Mouse (Mus musculus): ENCODE measurements around the gene Gkap1.

The Gkap1 gene

DNA sequence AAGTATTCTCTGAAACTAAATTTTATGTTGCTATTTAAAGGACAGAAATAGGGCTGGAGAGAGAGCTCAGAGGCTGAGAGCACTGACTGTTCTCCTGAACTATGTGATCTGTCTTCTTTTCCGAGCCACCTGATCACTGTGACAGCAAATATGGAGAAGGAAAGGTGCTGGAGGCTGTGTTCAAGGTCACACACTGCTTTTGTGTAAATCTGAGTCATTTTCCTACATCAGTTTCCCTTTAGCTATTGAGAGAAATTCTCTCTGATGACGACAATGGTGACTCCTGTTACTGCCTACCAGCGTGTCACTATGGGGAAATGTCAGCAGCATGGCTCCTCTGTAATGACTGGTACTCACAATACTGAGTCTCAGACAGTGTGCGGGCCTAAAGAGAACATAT is 13.8 kb downstream of the Gkap1 start:
- DNase-seq = no peak

GRCm38 (mm10) chr13:58253268-58253667 is 22.2 kb downstream of the Gkap1 start:
- DNase-seq = no peak

DNA sequence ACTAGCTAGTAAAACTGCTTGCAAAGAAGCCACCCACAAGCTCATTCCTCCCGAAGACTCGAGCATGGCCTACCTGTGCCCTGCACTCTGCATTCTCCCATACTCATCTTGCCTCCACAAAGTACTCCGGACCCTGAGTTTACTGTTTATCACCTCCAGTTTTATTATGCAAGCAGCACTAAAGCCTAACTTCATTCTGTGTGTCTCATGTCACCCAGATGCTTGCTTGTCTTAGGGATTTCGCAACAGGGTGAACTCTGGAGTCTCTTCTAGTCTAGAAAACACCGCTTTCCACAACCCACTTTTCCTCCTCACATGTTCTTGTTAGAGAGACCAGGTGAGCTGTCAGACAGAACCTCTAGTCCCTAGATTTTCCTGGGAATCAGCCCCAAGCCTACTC is 26.5 kb downstream of the Gkap1 start:
- DNase-seq = no peak

- no peak for DNase-seq
These were observed 39.0 kb downstream of the Gkap1 start for GRCm38 (mm10) chr13:58236536-58236935.

GRCm38 (mm10) chr13:58232611-58233010 is 42.9 kb downstream of the Gkap1 start:
- DNase-seq = no peak

- no peak for DNase-seq
These were observed 43.4 kb downstream of the Gkap1 start for GRCm38 (mm10) chr13:58232070-58232469.

DNA sequence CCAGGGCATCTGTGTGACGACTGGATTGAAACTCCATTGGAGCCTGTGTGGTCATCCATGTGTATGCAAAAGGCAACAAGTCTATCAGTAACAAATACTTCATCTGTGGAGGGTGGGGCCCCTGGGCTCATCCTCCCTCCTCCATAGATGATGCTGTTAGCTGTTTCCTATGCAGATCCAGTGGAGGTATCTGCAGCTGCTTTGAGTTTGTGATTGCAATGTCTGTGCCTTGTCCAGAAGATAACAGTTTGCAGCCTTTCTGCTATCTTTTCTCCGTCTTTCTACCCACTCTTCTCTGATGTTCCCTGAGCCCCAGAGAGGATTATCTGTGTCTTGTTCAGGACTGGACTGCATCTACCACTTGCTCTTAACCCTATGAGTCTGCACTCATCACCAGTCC is 46.9 kb downstream of the Gkap1 start:
- no peak for DNase-seq

DNA sequence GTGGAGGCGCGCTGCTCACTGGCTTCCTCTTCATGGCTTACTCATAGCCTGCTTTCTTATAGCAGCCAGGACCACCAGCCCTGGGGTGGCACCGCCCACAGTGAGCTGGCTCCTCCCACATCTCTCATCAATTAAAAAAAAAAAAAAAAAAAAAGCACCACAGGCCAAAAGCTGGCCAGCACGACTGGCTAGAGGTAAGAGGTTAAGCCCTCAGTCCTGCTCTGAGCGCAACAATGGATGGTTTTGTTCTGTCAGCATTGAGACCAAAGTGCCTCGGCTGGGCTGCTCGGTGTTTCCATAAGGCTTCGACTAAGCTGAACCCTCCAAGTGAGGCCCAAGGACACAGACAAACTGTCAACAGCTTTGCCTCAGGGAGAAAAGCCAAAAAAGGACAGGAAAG is 49.8 kb downstream of the Gkap1 start:
- DNase-seq = no peak

DNA sequence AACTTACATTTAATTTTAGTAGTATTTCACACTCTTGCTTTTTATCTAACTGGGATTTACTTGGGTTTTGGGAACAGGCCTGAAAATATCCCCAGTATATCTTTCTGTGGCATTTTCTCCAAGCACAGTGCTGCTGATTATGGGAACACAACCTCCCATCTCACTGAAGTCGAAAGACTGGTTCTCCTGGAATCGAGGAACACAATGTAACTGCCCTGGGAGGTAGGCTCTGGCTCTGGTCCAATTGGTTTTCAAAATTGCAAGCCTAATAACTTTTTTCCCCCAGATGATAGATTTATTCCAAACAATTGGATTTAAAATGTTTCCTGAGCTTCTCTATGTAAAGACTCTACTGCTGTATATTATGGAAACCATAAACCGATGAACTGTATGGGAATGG is 55.3 kb downstream of the Gkap1 start:
- DNase-seq = no peak

- no peak for DNase-seq
These were observed 58.0 kb downstream of the Gkap1 start for GRCm38 (mm10) chr13:58217536-58217935.

GRCm38 (mm10) chr13:58216395-58216794 is 59.1 kb downstream of the Gkap1 start:
- no peak for DNase-seq

DNA sequence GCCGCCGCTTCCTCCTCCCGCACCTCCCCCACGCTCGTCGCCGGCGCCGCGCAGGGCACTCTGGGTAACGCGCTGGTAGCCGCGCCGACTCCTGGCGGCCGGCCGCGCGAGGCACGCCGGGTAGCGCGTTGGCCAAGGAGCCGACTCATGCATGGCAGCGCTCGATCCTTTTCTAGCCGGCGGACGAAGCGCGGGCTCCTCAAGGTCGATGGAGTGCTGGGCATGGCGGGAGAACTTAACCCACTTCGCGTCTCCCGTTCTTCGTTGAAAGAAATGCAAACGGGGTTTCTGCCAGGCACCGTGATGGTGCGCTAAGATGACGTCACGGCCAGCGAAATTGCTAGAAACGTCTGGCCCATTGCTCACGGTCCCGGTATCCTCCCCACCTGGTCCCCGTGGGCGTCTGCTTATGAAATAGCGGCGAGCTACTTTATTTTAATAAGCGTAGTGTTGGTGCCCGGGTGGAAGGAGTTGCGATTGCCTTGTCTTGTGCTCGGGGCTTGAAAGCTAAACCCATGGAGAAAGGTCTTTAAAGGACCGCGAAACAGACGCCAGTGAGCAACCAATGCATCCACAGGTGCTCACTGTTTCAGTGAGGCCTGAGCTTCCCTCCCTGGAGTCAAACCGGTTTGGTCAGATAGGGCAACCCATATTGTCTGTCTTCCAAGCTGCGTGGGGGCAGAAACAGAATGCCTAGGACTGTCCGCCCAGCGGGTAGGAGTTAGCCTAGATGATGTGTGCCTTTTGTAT is 59.7 kb downstream of the Gkap1 start, which contains the start of gene Ubqln1:
Gene Ubqln1 (minus strand): TSS at position 62 of the 750 bp plus-strand sequence.
- peak; percentile 92 for DNase-seq

GRCm38 (mm10) chr13:58215253-58215591 is 60.3 kb downstream of the Gkap1 start:
- DNase-seq = no peak

DNA sequence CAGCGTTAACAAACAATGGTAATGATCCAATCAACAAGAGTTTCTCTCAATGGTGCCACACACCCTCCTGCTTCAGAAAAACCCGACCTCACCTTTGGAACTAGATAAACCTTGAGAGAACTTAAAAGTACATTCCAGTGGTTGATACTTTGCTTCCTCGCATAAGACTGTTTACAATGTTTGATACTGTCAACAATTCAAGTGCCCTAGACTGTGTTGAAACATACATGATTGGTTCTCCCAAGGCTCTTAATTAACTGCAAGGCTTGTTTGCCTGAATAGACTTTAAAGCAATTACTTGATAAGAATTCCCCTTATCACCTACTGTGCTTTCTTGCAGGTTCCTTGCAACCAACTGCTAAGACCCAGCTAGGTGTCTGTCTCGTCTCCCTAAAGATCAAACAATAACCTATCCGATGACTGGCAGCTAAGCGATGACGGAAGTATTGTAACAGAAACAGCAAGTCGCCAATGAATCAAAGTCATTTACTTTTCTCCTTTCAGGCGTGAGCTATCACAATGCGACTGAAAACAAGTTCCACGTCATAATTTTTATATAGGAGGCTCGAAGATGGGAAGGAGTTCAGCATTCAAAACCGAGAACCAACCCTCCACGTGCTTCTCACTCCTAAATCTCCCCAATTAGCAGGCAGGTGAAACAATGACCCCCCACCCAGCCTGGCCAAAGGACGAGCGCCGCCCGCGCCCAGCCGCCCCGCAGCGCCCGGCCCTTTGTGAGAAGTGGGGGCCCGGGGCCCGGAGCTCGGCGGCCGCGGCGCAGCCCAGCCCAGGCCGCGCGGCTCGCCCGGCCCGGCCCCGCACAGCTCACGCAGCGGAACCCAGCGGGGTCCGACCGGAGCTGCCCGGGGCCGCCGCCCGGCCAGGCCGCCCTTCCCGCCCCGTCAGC is 60.9 kb downstream of the Gkap1 start:
- DNase-seq = peak; percentile 10

- no peak for DNase-seq
These were observed 61.7 kb downstream of the Gkap1 start for GRCm38 (mm10) chr13:58213801-58214200.

DNA sequence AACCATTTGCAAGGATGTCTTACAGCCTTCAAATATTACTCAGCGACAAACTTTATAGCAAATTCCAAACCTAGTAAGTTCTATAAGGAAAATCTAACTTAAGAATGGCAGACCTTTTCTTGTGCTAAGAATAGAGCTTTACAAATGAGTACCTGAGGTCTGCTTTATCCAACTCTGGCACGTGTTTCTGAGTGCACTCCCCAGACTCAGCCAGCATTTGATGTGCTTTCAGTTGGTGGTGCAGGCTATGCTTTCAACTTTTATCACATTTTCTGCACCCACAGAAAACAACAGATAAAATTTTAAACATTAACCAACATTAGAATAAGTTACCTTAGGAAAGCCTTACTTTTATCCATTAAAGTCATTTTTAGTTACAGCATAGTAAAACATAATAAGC is 63.0 kb downstream of the Gkap1 start:
- DNase-seq = no peak

DNA sequence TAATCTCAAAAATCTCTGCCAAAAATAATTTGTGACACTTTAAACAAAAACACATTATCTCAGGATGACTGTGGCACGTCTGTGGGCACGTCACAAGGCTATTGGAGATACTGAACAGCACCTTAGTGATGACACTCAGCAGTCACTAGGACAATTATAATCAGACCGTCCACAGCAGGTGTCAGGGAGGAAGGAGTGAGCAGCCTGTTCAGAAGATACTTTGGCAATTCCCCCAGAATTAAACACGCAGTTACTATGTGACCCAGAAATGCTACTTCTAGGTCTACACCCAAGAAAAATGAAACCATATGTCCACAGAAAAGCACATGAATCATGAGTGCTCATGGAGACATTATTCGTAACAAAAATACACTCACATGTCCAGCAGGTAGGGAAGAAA is 65.1 kb downstream of the Gkap1 start:
- DNase-seq = no peak

DNA sequence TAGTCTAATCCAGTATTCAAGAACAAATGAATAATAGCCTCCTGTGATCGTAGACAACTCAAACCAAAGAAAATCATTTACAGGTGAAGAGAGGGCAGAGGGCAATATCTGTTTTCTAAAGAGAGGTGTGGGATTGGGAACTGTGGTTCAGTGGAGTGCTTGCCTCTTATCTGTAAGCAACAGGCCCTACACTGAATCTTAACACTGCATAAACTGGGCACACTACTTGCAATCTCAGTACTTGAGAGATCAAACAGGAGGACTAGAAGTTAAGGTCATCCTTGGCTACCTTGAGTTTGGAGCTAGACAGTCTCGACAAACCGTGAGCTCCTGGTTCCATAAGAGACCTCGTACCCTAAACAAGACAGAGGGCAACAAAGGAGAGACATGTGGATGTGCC is 69.4 kb downstream of the Gkap1 start:
- no peak for DNase-seq

DNA sequence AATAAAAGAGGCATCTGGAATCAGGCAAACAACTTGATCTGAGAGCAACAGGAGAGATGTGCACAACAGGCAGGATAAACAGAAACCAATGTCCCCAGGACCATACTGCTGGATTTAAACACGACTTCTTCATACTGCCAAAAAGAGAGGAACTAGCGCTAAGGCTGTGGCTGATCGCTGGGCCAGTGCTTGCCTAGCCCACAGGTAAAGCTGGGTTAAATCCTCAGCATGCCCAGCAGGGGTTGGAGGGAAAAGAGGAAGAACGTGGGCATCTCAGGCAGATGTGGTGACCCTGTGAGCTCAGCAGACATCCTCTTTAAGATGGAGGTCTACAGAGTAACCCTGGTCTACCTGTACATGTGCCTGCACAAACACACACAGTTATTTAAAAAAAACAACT is 70.5 kb downstream of the Gkap1 start:
- DNase-seq = no peak

DNA sequence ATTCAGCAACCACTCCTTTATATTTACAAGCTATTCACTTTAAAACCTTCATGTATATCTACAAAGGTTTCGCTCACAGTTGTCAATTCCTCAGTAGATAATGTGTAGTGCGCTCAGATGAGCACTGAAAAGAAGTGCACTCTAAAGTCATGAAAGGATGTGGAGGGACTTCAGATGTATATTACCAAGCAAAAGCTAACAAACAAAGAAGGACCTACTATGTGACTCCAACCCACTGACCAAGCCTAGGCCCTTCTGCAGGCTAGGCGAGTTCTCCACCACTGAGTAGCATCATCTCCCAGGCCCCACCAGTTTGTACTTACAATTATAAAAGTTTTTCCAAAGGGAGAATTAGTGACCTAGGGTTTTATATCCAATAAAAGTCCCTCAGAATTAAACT is 71.3 kb downstream of the Gkap1 start:
- no peak for DNase-seq

DNA sequence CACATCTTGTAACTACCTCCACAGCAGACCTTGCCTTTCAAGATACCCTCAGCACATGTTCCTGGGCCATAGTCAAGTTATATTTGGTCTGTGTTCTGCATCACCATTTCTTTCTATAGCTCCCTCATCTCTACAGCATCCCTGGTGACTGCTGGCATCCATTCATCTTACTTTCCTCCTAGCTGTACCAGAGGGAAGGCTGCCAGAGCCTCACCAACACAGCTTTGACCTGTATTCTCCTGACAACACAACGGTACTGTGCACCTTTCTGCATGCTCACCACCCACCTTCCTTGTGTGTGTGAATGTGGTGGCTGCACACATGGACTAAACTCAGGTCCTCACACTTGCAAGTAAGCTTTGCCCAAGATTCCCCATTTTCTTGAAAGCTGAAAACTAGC is 72.6 kb downstream of the Gkap1 start:
- peak; percentile 47 for DNase-seq

- no peak for DNase-seq
These were observed 73.6 kb downstream of the Gkap1 start for GRCm38 (mm10) chr13:58201908-58202307.

GRCm38 (mm10) chr13:58201343-58201742 is 74.2 kb downstream of the Gkap1 start:
- no peak for DNase-seq

GRCm38 (mm10) chr13:58197981-58198640 is 77.4 kb downstream of the Gkap1 start:
- no peak for DNase-seq

Measured in right cerebral cortex, postnatal 25 days (tissue).